Mouse (Mus musculus) intestine, embryonic 15.5 days (tissue): ENCODE data around the gene Uprt. TPM values are rescaled to one million over a fixed set of nuclear protein-coding genes. Genes with fewer than 3 reads are reported as not detected.

Source experiments
- ATAC-seq: fragments of 200-750 bp; cut with Nextera tagmentation; 2 replicates; pipeline ENCODE4 v1.8.0; 2017; ENCODE audit warnings: moderate TSS enrichment, moderate library complexity
- H3K27ac ChIP-seq: fragments of 300-500 bp; sonication (generic); 2 replicates; pipeline ENCODE4 v1.5.1; 2015; ENCODE audit warnings: mild to moderate bottlenecking, inconsistent platforms
- H3K27me3 ChIP-seq: fragments of 300-500 bp; sonication (generic); replicated peaks from 2 replicates; pipeline ENCODE4 v1.6.1; 2015; ENCODE audit warnings: inconsistent platforms
- H3K36me3 ChIP-seq: fragments of 300-500 bp; sonication (generic); 2 replicates; pipeline ENCODE4 v1.6.1; 2015; ENCODE audit warnings: inconsistent platforms
- H3K4me1 ChIP-seq: fragments of 300-500 bp; sonication (generic); replicated peaks from 2 replicates; pipeline ENCODE4 v1.6.1; 2015; ENCODE audit warnings: inconsistent platforms
- H3K4me2 ChIP-seq: fragments of 300-500 bp; sonication (generic); replicated peaks from 2 replicates; pipeline ENCODE4 v1.6.1; 2015; ENCODE audit warnings: mild to moderate bottlenecking, inconsistent platforms
- H3K4me3 ChIP-seq: fragments of 300-500 bp; sonication (generic); replicated peaks from 2 replicates; pipeline ENCODE4 v1.5.1; 2015; ENCODE audit warnings: inconsistent platforms
- H3K9ac ChIP-seq: fragments of 300-500 bp; sonication (generic); 2 replicates; pipeline ENCODE4 v1.6.1; 2015; ENCODE audit warnings: inconsistent platforms
- H3K9me3 ChIP-seq: fragments of 300-500 bp; sonication (generic); 2 replicates; pipeline ENCODE4 v1.6.1; 2016; ENCODE audit warnings: inconsistent platforms
- WGBS: fragments of 180-500 bp; shearing (Covaris S2); methylation state at CpG from one replicate; pipeline ENCODE4 v1.1.7; 2015; 5-methylcytosine and 5-hydroxymethylcytosine counted together
- polyA plus RNA-seq: library from polyadenylated mRNA; unstranded; fragments of >200 nt; fragmentation: Nextera tagmentation; extraction: Ambion mirVana; gene quantifications from 2 replicates; pipeline ENCODE4 v1.2.1, GENCODE M21; 2015

Gene Uprt
- polyA plus RNA-seq, result 1.3 and 1.7 TPM in 2 replicates

GRCm38 (mm10) chrX:104482572-104483443 lies at the start of gene Uprt:
TSS of gene Uprt (plus strand) at chrX:104482818.
- H3K27me3 ChIP-seq, result no peaks in the 10 kb centered on the region
- 21% methylated on average over 34 of the region's 34 CpGs for WGBS

GRCm38 (mm10) chrX:104433456-104433855 lies 49.2 kb upstream of the Uprt start:
- no peaks in the 10 kb centered on the region for H3K4me1 ChIP-seq
- ATAC-seq, result no peak
- WGBS, result 41% methylated on average over 1 of the region's 1 CpGs
- H3K4me2 ChIP-seq, result no peak overlapping the region
- no peaks in the 10 kb centered on the region for H3K9me3 ChIP-seq
- no peaks in the 10 kb centered on the region for H3K27me3 ChIP-seq
- H3K36me3 ChIP-seq, result no peaks in the 10 kb centered on the region
- H3K27ac ChIP-seq, result no peak overlapping the region
- no peak overlapping the region for H3K4me3 ChIP-seq
- H3K9ac ChIP-seq, result no peak overlapping the region

More at GRCm38 (mm10) chrX:104482572-104483443, at the start of gene Uprt:
- peak; percentile 96 for ATAC-seq
- H3K9ac ChIP-seq, result peak within 1 kb of the TSS; percentile 49
- peak within 1 kb of the TSS; percentile 55 for H3K4me2 ChIP-seq
- peak within 1 kb of the TSS; percentile 44 for H3K27ac ChIP-seq
- H3K9me3 ChIP-seq, result no peaks in the 10 kb centered on the region
- no peaks in the 10 kb centered on the region for H3K36me3 ChIP-seq
- H3K4me1 ChIP-seq, result no peaks in the 10 kb centered on the region
- H3K4me3 ChIP-seq, result peak within 1 kb of the TSS; percentile 50

GRCm38 (mm10) chrX:104452433-104452832 lies 30.2 kb upstream of the Uprt start:
- Histone ChIP-seq H3K9me3 (no peaks in the 10 kb centered on the region), H3K27me3 (no peaks in the 10 kb centered on the region), H3K9ac (no peak overlapping the region), H3K36me3 (no peaks in the 10 kb centered on the region), H3K27ac (no peak overlapping the region), H3K4me1 (no peaks in the 10 kb centered on the region), H3K4me3 (no peak overlapping the region), H3K4me2 (no peak overlapping the region)
- no peak for ATAC-seq
- 78% methylated on average over 1 of the region's 1 CpGs for WGBS

GRCm38 (mm10) chrX:104461755-104462154 lies 20.9 kb upstream of the Uprt start:
- Histone ChIP-seq H3K27ac (no peak overlapping the region), H3K27me3 (no peaks in the 10 kb centered on the region), H3K9ac (no peak overlapping the region), H3K4me3 (no peak overlapping the region), H3K4me1 (no peaks in the 10 kb centered on the region), H3K36me3 (no peaks in the 10 kb centered on the region), H3K9me3 (no peaks in the 10 kb centered on the region), H3K4me2 (no peak overlapping the region)
- no peak for ATAC-seq
- WGBS, result 42% methylated on average over 2 of the region's 2 CpGs

- no peak overlapping the region for H3K9ac ChIP-seq
- no peaks in the 10 kb centered on the region for H3K9me3 ChIP-seq
- no peak overlapping the region for H3K4me2 ChIP-seq
- H3K27ac ChIP-seq, result no peak overlapping the region
- H3K4me1 ChIP-seq, result no peaks in the 10 kb centered on the region
- H3K4me3 ChIP-seq, result no peak overlapping the region
- no peak for ATAC-seq
- H3K36me3 ChIP-seq, result no peaks in the 10 kb centered on the region
- 49% methylated on average over 6 of the region's 6 CpGs for WGBS
- H3K27me3 ChIP-seq, result no peaks in the 10 kb centered on the region
These were observed 18.2 kb upstream of the Uprt start for GRCm38 (mm10) chrX:104464376-104464775.

GRCm38 (mm10) chrX:104478041-104478440 lies 4.6 kb upstream of the Uprt start:
- Histone ChIP-seq H3K4me3 (no peak overlapping the region), H3K9me3 (no peaks in the 10 kb centered on the region), H3K4me2 (no peak overlapping the region), H3K4me1 (no peaks in the 10 kb centered on the region), H3K27me3 (no peaks in the 10 kb centered on the region), H3K36me3 (no peaks in the 10 kb centered on the region), H3K27ac (no peak overlapping the region), H3K9ac (no peak overlapping the region)
- no peak for ATAC-seq
- 8% methylated on average over 2 of the region's 2 CpGs for WGBS

- peak; percentile 86 for ATAC-seq
- H3K9me3 ChIP-seq, result no peaks in the 10 kb centered on the region
- H3K36me3 ChIP-seq, result no peaks in the 10 kb centered on the region
- peak overlapping the region; percentile 44 for H3K27ac ChIP-seq
- no peaks in the 10 kb centered on the region for H3K27me3 ChIP-seq
- H3K9ac ChIP-seq, result peak overlapping the region; percentile 49
- H3K4me2 ChIP-seq, result peak overlapping the region; percentile 55
- H3K4me3 ChIP-seq, result peak overlapping the region; percentile 50
- no peaks in the 10 kb centered on the region for H3K4me1 ChIP-seq
- WGBS, result 35% methylated on average over 6 of the region's 6 CpGs
These were observed 808 bp downstream of the Uprt start for GRCm38 (mm10) chrX:104483444-104483808.

- Histone ChIP-seq H3K4me2 (no peak overlapping the region), H3K9ac (no peak overlapping the region), H3K27me3 (no peaks in the 10 kb centered on the region), H3K9me3 (no peaks in the 10 kb centered on the region), H3K27ac (no peak overlapping the region), H3K36me3 (no peaks in the 10 kb centered on the region), H3K4me3 (no peak overlapping the region), H3K4me1 (no peaks in the 10 kb centered on the region)
- WGBS, result 90% methylated on average over 2 of the region's 2 CpGs
- ATAC-seq, result no peak
These were observed 3.0 kb downstream of the Uprt start for GRCm38 (mm10) chrX:104485596-104485995.

- Histone ChIP-seq H3K27ac (no peak overlapping the region), H3K4me1 (no peaks in the 10 kb centered on the region), H3K9me3 (no peaks in the 10 kb centered on the region), H3K4me2 (no peak overlapping the region), H3K27me3 (no peaks in the 10 kb centered on the region), H3K9ac (no peak overlapping the region), H3K36me3 (no peaks in the 10 kb centered on the region), H3K4me3 (no peak overlapping the region)
- WGBS, result 65% methylated on average over 3 of the region's 3 CpGs
- 0 out of 2 replicates have a peak, but pooled peaks have one; percentile 72 for ATAC-seq
These were observed 5.4 kb downstream of the Uprt start for GRCm38 (mm10) chrX:104488036-104488435.

- Histone ChIP-seq H3K27me3 (no peaks in the 10 kb centered on the region), H3K9me3 (no peaks in the 10 kb centered on the region), H3K4me2 (no peak overlapping the region), H3K36me3 (no peaks in the 10 kb centered on the region), H3K4me1 (no peaks in the 10 kb centered on the region), H3K9ac (no peak overlapping the region), H3K4me3 (no peak overlapping the region), H3K27ac (no peak overlapping the region)
- 78% methylated on average over 4 of the region's 4 CpGs for WGBS
- no peak for ATAC-seq
These were observed 6.4 kb downstream of the Uprt start for GRCm38 (mm10) chrX:104488870-104489467.

- ATAC-seq, result peak; percentile 62
- Histone ChIP-seq H3K4me2 (no peak overlapping the region), H3K9me3 (no peaks in the 10 kb centered on the region), H3K36me3 (no peaks in the 10 kb centered on the region), H3K4me3 (no peak overlapping the region), H3K4me1 (no peaks in the 10 kb centered on the region), H3K9ac (no peak overlapping the region), H3K27me3 (no peaks in the 10 kb centered on the region), H3K27ac (no peak overlapping the region)
- WGBS, result 41% methylated on average over 4 of the region's 4 CpGs
These were observed 7.2 kb downstream of the Uprt start for GRCm38 (mm10) chrX:104489626-104490355.

- H3K9me3 ChIP-seq, result no peaks in the 10 kb centered on the region
- no peaks in the 10 kb centered on the region for H3K27me3 ChIP-seq
- H3K27ac ChIP-seq, result no peak overlapping the region
- 91% methylated on average over 5 of the region's 5 CpGs for WGBS
- no peak for ATAC-seq
- no peak overlapping the region for H3K9ac ChIP-seq
- H3K36me3 ChIP-seq, result no peaks in the 10 kb centered on the region
- no peak overlapping the region for H3K4me2 ChIP-seq
- H3K4me3 ChIP-seq, result no peak overlapping the region
- H3K4me1 ChIP-seq, result no peaks in the 10 kb centered on the region
These were observed 19.1 kb downstream of the Uprt start for GRCm38 (mm10) chrX:104501765-104502164.
